20 mouse cellular contexts compared by ENCODE assay signal in genomic region chr13:15366437-15366836, GRCm38 (mm10).
"Had no signal": no experiment of that assay in that cellular context is flagged by ENCODE, and none has a peak within 500 bp of the region (broad histone marks: within the 10 kb centered on the region; RNA-seq: fewer than 3 reads in every experiment).

No protein-coding gene starts in this region.

- DNase-seq: lung, adult 18-20 months; lung, embryonic 14.5 days; lung, postnatal 10 days; lung, postnatal 4 days; midbrain, embryonic 14.5 days; retina, postnatal 1 day; right cerebral cortex, adult 18-20 months; right cerebral cortex, postnatal 25 days; right cerebral cortex, postnatal 4 days; spleen, adult 18-20 months; thymus, adult 18-20 months; thymus, postnatal 25 days; thymus, postnatal 4 days had no signal

- H3K4me2 ChIP-seq: lung, embryonic 14.5 days; midbrain, embryonic 12.5 days; neural tube, embryonic 12.5 days had no signal

- H3K27me3 ChIP-seq: megakaryocyte, embryonic 14.5 days; midbrain, embryonic 12.5 days; neural tube, embryonic 12.5 days had no signal

- H3K36me3 ChIP-seq: midbrain, embryonic 10.5 days; midbrain, embryonic 12.5 days; neural tube, embryonic 12.5 days had no signal

- H3K9ac ChIP-seq: liver, embryonic 14.5 days; lung, embryonic 14.5 days; midbrain, embryonic 12.5 days; neural tube, embryonic 12.5 days had no signal

- H3K4me3 ChIP-seq: megakaryocyte, embryonic 14.5 days; midbrain, embryonic 10.5 days; midbrain, embryonic 12.5 days; myocyte; neural tube, embryonic 12.5 days had no signal

- ATAC-seq: midbrain, embryonic 16.5 days had no signal

- H3K4me1 ChIP-seq: megakaryocyte, embryonic 14.5 days; midbrain, embryonic 10.5 days; midbrain, embryonic 12.5 days; neural tube, embryonic 12.5 days had no signal

- H3K9me3 ChIP-seq: megakaryocyte, embryonic 14.5 days; midbrain, embryonic 10.5 days; midbrain, embryonic 12.5 days; neural tube, embryonic 12.5 days had no signal

- H3K27ac ChIP-seq: liver, embryonic 14.5 days; midbrain, embryonic 10.5 days; midbrain, embryonic 12.5 days; neural tube, embryonic 12.5 days had no signal
